Mouse (Mus musculus) adrenal gland, postnatal 25 days (tissue): ENCODE measurements around the gene Hs2st1. TPM values are rescaled to one million over a fixed set of nuclear protein-coding genes. Genes with fewer than 3 reads are reported as not detected.

Experiments
- DNase-seq: peaks from one replicate; pipeline ENCODE4 v3.0.0; 2021; ENCODE audit warnings: mixed read lengths
- total RNA-seq: library from RNA; stranded (reverse); gene quantifications from 2 replicates; pipeline ENCODE4 v1.2.3, GENCODE M21; 2021

Gene Hs2st1
- total RNA-seq, 1 experiment from 2014 or later: 19.5 TPM

DNA sequence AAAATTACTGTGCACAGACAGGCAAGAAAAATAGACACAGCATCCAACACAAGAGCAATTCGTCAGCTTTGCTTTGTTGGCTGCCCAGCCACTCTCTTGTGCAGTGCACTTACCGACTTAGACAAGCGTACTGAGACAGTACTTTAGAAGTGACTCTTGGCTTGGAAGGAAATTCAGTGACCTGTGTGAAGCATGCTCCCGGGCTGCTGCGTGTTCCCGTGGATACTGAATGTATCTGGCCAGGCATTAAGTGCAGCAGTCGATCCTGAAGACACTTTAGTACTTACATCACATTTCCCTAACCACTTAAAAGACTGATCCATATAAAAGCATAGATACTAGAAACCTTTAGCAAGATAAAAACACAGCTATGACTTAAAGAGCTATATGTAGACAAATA lies 68.1 kb downstream of the Hs2st1 start:
- no peak for DNase-seq

GRCm38 (mm10) chr3:144496762-144497161 lies 73.2 kb downstream of the Hs2st1 start:
- no peak for DNase-seq

GRCm38 (mm10) chr3:144494838-144495237 lies 75.1 kb downstream of the Hs2st1 start:
- DNase-seq: no peak

GRCm38 (mm10) chr3:144488787-144489186 lies 81.2 kb downstream of the Hs2st1 start:
- no peak for DNase-seq

GRCm38 (mm10) chr3:144480595-144480994 lies 89.4 kb downstream of the Hs2st1 start:
- no peak for DNase-seq

GRCm38 (mm10) chr3:144478427-144478794 lies 91.6 kb downstream of the Hs2st1 start:
- no peak for DNase-seq

DNA sequence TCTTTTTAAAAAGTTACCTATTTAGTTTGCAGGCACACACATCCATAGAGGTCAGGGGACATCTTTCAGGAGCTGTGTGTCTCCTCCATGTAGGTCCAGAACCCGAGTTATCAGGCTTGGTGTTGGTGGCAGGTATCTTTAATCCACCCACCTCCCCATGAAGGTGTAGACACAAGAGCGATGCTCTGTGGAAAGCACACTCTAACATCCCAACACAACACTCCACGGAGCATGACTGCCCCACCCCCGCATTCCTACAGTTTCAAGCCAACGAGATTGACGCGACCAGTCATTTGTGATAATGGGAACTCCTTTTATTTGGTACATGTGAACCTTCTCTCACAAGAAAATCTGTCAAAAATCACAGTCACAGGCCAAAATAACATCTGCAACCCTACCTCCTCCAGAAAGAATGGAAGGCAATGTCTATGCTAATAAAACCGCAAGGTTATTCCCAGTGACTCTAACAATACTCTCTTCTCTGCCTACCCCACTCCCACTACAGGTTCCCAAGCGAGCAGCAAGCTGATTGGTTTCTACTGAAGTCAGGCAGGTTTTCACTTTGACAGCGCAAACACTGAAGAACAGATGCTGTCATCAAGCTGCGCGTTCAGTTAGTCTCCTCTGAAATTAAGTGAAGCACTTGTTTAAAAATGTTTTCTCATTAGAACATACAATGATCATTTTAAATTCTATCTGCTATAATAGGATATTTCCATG lies 92.1 kb downstream of the Hs2st1 start:
- no peak for DNase-seq

- DNase-seq: no peak
Observed at GRCm38 (mm10) chr3:144475891-144476290, 94.1 kb downstream of the Hs2st1 start.

DNA sequence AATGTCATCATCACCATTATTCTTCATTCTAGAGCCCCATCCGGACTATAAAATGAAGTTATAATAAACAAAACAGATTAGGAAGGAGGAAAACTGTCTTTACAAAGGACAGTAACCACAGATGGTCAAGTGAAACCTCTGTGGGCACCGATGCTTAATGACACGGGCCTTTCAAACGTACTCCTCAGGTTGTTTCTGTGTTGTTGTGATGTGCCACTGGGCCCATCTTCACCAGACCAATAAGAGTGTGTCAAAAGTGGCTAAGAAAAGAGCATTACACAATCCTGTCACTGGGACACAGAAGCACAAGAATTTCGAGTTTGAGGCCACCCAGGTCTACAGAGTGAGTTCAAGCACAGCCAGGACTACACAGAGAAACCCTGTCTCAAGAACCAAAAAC lies 95.3 kb downstream of the Hs2st1 start:
- DNase-seq: no peak

DNA sequence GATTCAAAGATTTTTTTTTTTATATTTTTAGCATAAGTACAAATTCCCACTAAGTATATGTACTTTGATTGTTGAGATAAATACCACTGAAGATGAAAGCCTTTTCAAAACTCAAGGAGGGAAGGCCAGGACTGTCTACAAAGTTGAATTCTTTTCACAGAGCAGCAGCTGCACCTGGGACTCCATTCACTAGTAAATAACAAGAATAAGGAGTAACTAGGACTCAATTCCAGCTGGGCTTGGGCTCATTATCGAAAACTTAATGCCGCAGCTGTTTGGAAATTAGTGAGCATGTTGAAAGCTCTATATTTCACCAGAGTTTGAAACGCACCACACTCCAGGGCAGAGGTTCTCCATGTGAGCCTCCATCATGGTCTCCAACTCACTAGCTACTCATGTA lies 98.0 kb downstream of the Hs2st1 start:
- no peak for DNase-seq

DNA sequence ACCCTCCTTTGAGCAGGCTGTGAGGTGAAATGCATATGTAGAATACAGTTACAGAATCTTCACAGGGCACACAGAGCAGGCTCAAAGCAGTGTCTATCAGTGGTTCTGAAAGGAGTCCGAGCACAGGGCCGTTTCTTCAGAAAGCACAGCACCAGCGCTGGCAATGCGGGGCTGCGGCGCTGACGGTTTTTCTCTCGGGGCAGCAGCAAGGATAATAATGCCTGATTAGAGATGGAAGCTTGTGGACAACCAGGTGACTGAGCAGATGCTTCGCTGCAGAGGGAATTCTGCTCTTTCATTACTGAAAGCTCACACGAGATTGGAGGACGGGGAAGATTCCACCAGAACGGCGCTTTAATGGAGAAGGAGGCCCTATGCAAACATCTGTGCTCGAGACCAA lies 99.1 kb downstream of the Hs2st1 start:
- DNase-seq: no peak

- DNase-seq: no peak
Observed at GRCm38 (mm10) chr3:144467521-144467920, 102.5 kb downstream of the Hs2st1 start.

DNA sequence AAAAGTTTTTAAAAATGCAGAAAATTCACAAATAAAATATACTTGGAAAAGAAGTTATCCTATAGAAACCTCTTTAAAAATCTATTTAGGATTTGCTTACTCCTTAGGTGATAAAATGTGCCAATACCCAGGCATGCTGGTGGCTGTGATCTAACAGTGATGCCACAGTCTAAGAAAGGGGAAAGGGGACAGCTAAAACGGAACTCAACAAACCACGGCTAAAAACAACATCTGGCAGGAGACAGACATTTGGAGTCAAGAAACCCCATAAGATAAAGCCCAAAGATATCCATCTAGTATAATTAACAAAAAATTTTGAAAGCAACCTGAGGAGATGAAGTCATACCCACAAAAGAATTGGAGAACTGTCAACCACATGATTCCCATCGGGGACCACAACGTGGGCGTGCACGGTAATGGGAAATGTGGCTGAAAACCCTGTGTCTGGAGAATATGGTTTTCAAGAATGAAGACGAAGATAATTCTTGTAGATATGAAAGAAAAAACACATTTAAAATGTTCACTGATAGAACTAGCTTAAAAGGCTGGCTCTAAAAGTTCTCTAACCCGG lies 103.8 kb downstream of the Hs2st1 start:
- no peak for DNase-seq

- DNase-seq: no peak
Observed at GRCm38 (mm10) chr3:144462679-144463078, 107.3 kb downstream of the Hs2st1 start.

DNA sequence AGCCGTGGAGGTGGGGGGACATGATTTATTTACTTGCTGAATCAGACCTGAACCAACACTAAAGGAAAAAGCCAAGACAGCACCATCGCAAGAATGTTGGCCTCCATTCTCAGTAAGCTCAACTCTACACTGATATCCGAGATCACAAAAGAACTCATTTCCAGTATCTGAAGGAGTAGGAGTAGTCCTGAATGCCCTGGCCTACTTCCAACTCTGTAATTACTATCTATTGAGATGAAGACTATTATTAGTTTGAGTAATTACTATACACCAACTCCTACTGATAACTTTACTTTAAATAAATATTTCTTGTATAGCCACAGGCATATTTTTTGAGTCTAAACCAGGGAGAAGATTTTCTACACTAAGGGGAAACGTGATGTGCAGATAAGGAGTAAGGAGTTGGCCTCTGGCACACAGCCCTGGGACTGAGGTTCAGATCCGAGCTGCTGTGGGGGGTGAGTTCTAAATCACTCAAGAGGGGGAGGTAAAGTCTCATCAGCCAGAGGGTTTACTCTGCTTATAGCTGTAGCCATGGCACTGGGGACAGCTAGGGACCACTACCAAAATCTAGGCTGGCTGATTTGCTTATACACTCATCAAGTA lies 109.7 kb downstream of the Hs2st1 start:
- DNase-seq: no peak

DNA sequence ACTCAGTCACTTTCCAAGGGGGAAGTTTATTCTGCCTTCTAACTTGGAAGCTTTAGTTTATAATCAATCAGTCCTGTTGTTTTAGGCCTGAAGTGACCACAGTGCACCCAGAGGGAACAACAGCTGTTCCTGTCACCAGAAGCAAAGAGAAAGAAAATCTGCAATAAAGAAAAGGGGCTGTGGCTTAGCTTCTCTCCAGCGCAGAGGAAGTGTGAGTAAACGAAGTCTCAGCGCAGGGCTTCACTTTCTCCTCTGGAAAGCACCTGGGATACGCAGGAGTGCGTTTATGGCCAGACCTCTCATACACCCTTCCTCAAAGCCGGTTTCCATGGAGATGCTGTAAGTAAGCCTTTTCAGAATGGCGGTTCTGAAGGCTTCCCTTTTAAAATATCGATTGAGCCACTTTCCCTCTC lies 110.7 kb downstream of the Hs2st1 start:
- DNase-seq: no peak

DNA sequence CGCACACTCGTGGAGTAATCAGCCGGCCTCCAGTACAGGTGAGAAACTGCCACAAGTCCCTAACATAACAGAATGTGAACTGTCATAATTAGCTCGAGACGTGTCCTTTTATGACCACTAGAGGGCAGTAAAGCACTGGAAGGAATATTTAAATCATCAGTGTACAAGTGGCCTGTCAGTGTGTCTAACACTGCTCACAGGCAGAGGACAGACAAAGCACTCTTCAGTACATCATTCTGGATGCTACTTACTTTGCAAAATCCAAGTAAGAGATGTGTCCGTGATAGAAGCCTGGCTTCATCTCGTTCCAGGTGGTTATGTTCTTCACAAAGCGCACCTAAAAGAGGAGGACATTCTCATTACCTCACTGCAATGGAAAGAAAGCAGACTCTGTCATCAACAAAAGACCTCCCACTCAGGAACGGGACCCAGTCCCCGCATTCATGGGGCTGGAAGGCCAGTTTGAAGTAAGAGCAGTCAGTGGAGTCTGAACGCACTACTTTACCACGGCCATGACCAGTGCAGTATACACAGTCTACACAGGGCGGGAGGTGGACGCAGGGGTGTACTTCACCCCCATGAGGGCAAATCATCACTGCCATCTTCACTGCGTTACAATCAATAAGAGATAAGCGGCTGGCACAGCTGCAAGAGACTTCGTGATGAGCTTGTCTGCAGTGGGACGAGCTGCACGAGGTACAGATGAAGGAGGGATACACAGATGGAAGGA lies 116.1 kb downstream of the Hs2st1 start:
- DNase-seq: no peak

GRCm38 (mm10) chr3:144448977-144449376 lies 121.0 kb downstream of the Hs2st1 start:
- DNase-seq: peak; percentile 36

DNA sequence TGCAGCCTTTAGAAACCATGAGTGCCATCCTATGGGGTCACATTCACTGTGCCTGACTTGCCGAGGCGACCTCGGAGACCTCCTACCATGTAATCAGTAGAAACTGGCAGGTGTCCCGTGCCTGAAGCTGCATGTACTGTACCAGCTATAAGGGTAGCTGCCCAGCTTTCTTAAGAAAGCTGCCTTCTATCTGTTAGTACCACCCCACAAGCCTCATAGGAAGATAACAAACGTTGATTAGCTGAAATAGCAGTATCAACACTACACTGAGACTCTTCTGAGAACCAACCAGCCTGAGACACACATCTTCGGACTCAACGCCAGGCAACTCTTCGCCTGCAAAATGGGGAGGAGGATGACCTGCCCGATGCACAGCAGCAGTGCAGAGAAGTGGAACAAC lies 122.1 kb downstream of the Hs2st1 start:
- DNase-seq: no peak

GRCm38 (mm10) chr3:144446081-144446634 lies 123.8 kb downstream of the Hs2st1 start:
- no peak for DNase-seq

GRCm38 (mm10) chr3:144437871-144438398 lies 132.0 kb downstream of the Hs2st1 start:
- DNase-seq: no peak

DNA sequence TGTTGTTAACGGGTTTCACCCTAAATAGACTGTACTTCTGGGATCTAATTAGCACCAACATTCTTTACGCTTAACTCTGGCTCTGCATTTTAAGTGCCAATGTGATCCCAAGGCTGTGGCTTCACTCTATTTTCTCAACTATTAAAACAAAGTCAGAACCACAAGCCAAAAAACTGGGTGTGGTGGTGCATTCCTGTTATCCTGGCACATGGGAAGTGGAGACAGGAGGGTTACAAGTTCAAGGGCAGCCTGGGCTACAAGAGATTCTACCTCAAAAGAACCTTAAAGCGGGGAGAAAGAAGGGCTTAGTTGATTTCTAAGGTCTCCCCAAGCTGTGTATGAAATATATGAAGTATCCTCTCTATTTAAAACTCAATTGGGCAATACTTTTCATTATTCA lies 133.9 kb downstream of the Hs2st1 start:
- no peak for DNase-seq

- DNase-seq: no peak
Observed at GRCm38 (mm10) chr3:144435281-144435680, 134.7 kb downstream of the Hs2st1 start.
